Mouse (Mus musculus): ENCODE results near the gene Vax2. TPM values are rescaled to one million over a fixed set of nuclear protein-coding genes. Genes with fewer than 3 reads are reported as not detected.
A peak's percentile ranks its signal among the peaks of the same experiment; 100 is the strongest.

Gene Vax2
- polyA plus RNA-seq, 1 experiment: not detected

DNA sequence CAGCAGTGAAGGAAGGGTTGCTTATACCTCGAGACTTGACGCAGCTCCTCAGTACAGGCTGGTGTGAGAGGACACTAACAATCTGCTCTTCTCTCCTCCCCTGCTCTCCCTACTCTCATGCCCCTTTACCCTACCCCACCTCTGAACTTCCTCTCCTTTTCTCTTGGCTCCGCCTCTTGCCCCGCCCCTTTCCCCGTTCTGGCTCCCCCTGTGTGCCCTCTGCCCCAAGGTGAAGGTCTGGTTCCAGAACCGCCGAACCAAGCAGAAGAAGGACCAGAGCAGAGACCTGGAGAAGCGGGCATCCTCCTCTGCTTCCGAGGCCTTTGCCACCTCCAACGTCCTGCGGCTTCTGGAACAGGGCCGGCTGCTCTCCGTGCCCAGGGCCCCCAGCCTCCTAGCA, 26.2 kb downstream of the Vax2 start:
- no peak for TF ChIP-seq CTCF (IDR thresholded peaks at IDR 0.05; ENCODE audit: control insufficient read depth, insufficient read depth, low read length)
- no peak for TF ChIP-seq POLR2A (IDR thresholded peaks at IDR 0.05; ENCODE audit: borderline replicate concordance, control insufficient read depth, low read depth, low read length)
- Histone ChIP-seq H3K4me1 (ENCODE audit: control insufficient read depth, insufficient read depth, low read length) (no peaks in the 10 kb centered on the region; the same call in 1 of the 2 replicates), H3K4me3 (replicated peaks; ENCODE audit: control insufficient read depth, low read depth, low read length) (no peak overlapping the region), H3K27ac (ENCODE audit: control insufficient read depth, insufficient read depth, low read depth, low read length, poor library complexity) (no peak overlapping the region)
- WGBS: 37% methylated on average over 13 of the region's 13 CpGs

DNA sequence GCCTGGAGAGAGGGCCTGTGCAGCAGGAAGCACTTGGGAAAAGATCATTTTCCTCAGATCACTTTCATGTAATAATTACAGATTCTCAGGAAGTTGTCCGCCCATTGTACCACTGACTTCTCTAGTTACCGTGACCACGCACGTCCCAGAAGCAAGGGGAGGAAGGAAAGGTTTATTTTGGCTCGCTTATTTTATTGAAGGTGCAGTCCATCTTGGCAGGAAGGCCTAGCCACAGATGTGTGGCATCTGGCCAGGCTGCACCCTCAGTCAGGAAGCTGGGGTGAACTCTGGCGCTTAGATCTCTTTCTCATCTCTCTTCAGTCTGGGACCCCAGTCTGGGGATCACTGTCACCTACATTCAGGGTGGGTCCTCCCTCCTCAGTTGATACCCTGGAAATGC, 27.5 kb downstream of the Vax2 start:
- Histone ChIP-seq H3K4me1 (ENCODE audit: control insufficient read depth, insufficient read depth, low read length) (no peaks in the 10 kb centered on the region; the same call in 1 of the 2 replicates), H3K4me3 (replicated peaks; ENCODE audit: control insufficient read depth, low read depth, low read length) (no peak overlapping the region), H3K27ac (ENCODE audit: control insufficient read depth, insufficient read depth, low read depth, low read length, poor library complexity) (no peak overlapping the region)
- TF ChIP-seq POLR2A (IDR thresholded peaks at IDR 0.05; ENCODE audit: borderline replicate concordance, control insufficient read depth, low read depth, low read length) (no peak), CTCF (IDR thresholded peaks at IDR 0.05; ENCODE audit: control insufficient read depth, insufficient read depth, low read length) (no peak)
- WGBS: under 1% methylated on average over 6 of the region's 6 CpGs

DNA sequence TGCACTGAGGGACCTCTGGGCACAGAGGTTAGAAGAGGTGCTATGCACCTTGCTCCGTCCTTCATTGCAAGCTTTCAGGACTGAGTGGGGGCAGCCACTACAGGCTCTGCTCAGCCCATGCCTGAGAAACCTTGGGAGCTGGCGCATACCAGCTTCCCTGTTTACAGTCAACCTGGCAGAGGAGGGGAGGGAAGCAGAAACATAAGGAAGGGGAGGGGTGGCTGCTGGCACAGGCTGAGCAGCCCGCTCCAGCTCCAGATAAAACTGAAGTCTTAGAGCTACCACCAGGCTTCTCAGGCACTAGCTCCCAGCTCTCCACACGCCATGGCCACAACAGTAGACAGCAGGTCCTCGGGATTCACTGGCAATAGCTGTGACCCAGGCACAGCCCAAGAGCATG, 31.7 kb downstream of the Vax2 start, which contains the start of gene Atp6v1b1:
Gene Atp6v1b1 (plus strand): TSS at position 230 of the 400 bp plus-strand sequence.
- WGBS: 58% methylated on average over 5 of the region's 5 CpGs
- H3K4me3 ChIP-seq (replicated peaks; ENCODE audit: control insufficient read depth, low read depth, low read length): no peak within 1 kb of the TSS
- H3K4me1 ChIP-seq (ENCODE audit: control insufficient read depth, insufficient read depth, low read length): no peaks in the 10 kb centered on the region; the same call in 1 of the 2 replicates
- TF ChIP-seq POLR2A (IDR thresholded peaks at IDR 0.05; ENCODE audit: borderline replicate concordance, control insufficient read depth, low read depth, low read length) (no peak), CTCF (IDR thresholded peaks at IDR 0.05; ENCODE audit: control insufficient read depth, insufficient read depth, low read length) (no peak)
- no peak within 1 kb of the TSS for H3K27ac ChIP-seq (ENCODE audit: control insufficient read depth, insufficient read depth, low read depth, low read length, poor library complexity)

DNA sequence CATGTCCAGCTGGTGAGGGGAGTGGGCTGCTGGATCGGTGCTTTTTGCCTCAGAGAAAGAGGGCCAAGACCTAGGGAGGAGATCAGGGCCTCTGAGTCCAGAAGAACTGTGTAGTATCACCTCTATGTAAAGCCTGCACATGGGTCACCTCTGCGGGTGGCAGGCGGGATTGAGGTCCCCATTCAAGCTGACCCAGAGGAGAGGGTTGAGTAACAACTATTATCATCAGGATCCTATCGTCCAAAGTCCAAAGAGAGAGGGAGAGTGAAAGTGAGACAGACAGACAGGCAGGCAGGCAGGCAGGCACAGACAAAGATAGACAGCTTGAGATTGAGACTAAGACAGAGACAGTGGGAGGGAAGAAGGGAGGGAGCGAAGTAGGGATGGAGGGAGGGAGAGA, 32.1 kb downstream of the Vax2 start:
- 70% methylated on average over 5 of the region's 5 CpGs for WGBS
- no peak overlapping the region for H3K27ac ChIP-seq (ENCODE audit: control insufficient read depth, insufficient read depth, low read depth, low read length, poor library complexity)
- no peak overlapping the region for H3K4me3 ChIP-seq (replicated peaks; ENCODE audit: control insufficient read depth, low read depth, low read length)
- H3K4me1 ChIP-seq (ENCODE audit: control insufficient read depth, insufficient read depth, low read length): no peaks in the 10 kb centered on the region
- TF ChIP-seq CTCF (IDR thresholded peaks at IDR 0.05; ENCODE audit: control insufficient read depth, insufficient read depth, low read length) (no peak), POLR2A (IDR thresholded peaks at IDR 0.05; ENCODE audit: borderline replicate concordance, control insufficient read depth, low read depth, low read length) (no peak)

DNA sequence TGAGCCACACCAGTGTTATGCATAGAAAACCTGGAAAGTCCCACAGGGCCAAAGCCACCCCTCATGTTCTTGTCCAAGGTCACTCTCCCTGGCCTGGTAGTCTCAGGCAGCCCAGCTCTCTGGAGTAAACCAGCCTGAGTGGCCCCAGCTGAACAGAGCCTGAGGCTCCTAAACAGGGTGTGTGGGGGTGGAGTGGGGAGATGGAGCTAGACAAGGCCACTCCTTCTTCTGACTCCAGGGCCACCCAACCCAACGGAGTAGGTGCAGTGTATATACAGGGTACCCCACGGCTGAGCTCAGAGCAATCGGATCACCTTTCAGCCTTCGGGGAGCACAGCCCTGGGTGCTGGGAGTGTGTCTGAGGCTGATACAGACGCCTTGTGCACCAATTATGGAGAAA, 33.1 kb downstream of the Vax2 start:
- WGBS: 68% methylated on average over 5 of the region's 5 CpGs
- Histone ChIP-seq H3K27ac (ENCODE audit: control insufficient read depth, insufficient read depth, low read depth, low read length, poor library complexity) (no peak overlapping the region), H3K4me3 (replicated peaks; ENCODE audit: control insufficient read depth, low read depth, low read length) (no peak overlapping the region), H3K4me1 (ENCODE audit: control insufficient read depth, insufficient read depth, low read length) (no peaks in the 10 kb centered on the region)
- no peak for TF ChIP-seq POLR2A (IDR thresholded peaks at IDR 0.05; ENCODE audit: borderline replicate concordance, control insufficient read depth, low read depth, low read length)
- TF ChIP-seq CTCF (IDR thresholded peaks at IDR 0.05; ENCODE audit: control insufficient read depth, insufficient read depth, low read length): no peak

DNA sequence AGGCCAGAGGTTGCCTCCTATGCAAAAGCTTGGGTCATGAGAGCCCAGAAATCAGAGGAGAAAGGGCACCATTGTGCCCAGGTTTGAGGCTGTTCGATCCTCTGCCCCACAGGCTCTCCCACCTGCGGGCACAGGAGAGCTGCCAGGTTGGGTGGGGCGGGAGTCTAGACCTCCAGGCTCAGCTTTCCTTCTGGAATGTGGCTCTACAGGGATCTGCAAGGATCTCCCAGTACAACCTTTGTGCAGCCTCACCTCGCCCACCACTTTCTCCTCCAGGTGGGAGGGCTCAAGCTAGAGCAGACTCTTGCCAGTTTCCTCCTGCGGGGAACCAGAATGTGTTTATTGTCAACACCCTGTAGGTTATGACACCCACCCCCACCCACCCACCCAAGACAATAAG, 33.5 kb downstream of the Vax2 start:
- no peaks in the 10 kb centered on the region for H3K4me1 ChIP-seq (ENCODE audit: control insufficient read depth, insufficient read depth, low read length)
- no peak for TF ChIP-seq CTCF (IDR thresholded peaks at IDR 0.05; ENCODE audit: control insufficient read depth, insufficient read depth, low read length)
- TF ChIP-seq POLR2A (IDR thresholded peaks at IDR 0.05; ENCODE audit: borderline replicate concordance, control insufficient read depth, low read depth, low read length): no peak
- H3K4me3 ChIP-seq (replicated peaks; ENCODE audit: control insufficient read depth, low read depth, low read length): no peak overlapping the region
- H3K27ac ChIP-seq (ENCODE audit: control insufficient read depth, insufficient read depth, low read depth, low read length, poor library complexity): no peak overlapping the region
- 76% methylated on average over 5 of the region's 5 CpGs for WGBS

DNA sequence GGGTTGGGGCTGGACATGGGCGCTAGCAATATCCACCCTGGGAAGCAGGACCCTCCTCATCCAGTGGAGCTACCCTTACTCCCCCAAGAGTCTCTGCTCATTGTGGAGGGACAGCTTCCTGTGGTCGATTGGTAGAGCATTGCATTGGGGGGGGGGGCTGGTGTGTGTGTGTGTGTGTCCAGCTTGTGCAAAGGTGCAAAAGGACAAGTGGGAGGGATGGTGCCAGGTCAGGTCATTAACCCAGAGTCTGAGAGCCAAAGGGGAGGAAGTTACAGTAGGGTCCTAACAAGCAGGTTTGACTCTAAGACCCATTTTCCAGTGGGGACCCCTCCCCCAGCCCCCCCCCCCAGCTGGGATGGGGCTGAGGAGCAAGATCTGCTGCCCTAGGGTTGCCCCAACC, 34.4 kb downstream of the Vax2 start:
- H3K27ac ChIP-seq (ENCODE audit: control insufficient read depth, insufficient read depth, low read depth, low read length, poor library complexity): no peak overlapping the region; the same call in 1 of the 2 replicates
- WGBS: 48% methylated on average over 2 of the region's 2 CpGs
- TF ChIP-seq CTCF (IDR thresholded peaks at IDR 0.05; ENCODE audit: control insufficient read depth, insufficient read depth, low read length): no peak
- no peak for TF ChIP-seq POLR2A (IDR thresholded peaks at IDR 0.05; ENCODE audit: borderline replicate concordance, control insufficient read depth, low read depth, low read length)

DNA sequence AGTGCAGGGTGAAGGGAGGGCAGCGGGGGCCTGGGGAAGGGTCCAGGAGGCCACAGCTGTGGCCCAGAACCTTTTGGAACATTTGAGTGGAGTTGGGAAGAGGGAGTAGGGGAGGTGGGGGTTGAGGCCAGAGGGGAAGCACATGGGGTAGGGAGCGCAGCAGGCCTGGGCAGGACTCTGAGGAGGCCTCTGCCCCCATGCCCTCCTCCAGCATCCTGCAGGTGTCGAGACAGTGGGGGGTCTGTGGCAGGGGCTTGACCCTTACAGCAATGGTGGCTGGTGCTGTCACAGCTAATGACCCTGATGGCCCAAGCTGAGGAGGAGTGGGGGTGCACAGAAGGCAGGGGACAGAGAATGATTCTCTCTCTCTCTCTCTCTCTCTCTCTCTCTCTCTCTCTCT, 38.2 kb downstream of the Vax2 start:
- 73% methylated on average over 3 of the region's 3 CpGs for WGBS
- H3K27ac ChIP-seq (ENCODE audit: control insufficient read depth, insufficient read depth, low read depth, low read length, poor library complexity): no peak overlapping the region

More for the DNA sequence above, 34.4 kb downstream of the Vax2 start:
- H3K4me3 ChIP-seq (replicated peaks; ENCODE audit: control insufficient read depth, low read depth, low read length): no peak overlapping the region
- no peaks in the 10 kb centered on the region for H3K4me1 ChIP-seq (ENCODE audit: control insufficient read depth, insufficient read depth, low read length)

DNA sequence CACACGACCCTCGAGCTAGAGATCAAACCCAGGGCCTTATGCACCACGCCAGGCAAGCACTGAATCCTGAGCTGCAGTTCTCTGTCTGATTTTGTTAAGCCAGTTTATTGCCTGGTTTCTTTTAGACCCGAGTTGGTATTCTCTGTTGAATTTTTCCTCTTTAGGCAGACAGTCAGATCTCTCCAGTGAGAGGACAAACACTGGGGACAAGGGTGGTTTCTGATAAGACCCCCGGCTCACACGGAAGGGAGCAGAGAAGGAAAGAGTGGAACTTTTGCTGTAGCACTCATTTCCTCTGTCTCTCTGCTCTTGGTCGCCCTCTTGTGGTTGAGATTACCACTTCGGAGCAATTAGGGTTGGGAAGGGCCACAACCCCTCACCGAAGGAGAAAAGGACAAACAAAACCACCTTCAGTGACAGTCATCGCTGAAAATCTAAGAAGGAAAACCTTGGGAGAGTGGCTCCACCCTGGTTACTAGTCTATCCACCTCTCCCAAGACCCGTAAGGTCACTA, 39.2 kb downstream of the Vax2 start:
- WGBS: 11% methylated on average over 11 of the region's 11 CpGs
- no peak overlapping the region for H3K4me3 ChIP-seq (replicated peaks; ENCODE audit: control insufficient read depth, low read depth, low read length)
- TF ChIP-seq POLR2A (IDR thresholded peaks at IDR 0.05; ENCODE audit: borderline replicate concordance, control insufficient read depth, low read depth, low read length): no peak
- peak; percentile 73 for TF ChIP-seq CTCF (IDR thresholded peaks at IDR 0.05; ENCODE audit: control insufficient read depth, insufficient read depth, low read length)

More for the DNA sequence above, 38.2 kb downstream of the Vax2 start:
- no peak for TF ChIP-seq POLR2A (IDR thresholded peaks at IDR 0.05; ENCODE audit: borderline replicate concordance, control insufficient read depth, low read depth, low read length)
- TF ChIP-seq CTCF (IDR thresholded peaks at IDR 0.05; ENCODE audit: control insufficient read depth, insufficient read depth, low read length): no peak
- H3K4me3 ChIP-seq (replicated peaks; ENCODE audit: control insufficient read depth, low read depth, low read length): no peak overlapping the region
- H3K4me1 ChIP-seq (ENCODE audit: control insufficient read depth, insufficient read depth, low read length): no peaks in the 10 kb centered on the region

More for the DNA sequence above, 39.2 kb downstream of the Vax2 start:
- Histone ChIP-seq H3K4me1 (ENCODE audit: control insufficient read depth, insufficient read depth, low read length) (no peaks in the 10 kb centered on the region), H3K27ac (ENCODE audit: control insufficient read depth, insufficient read depth, low read depth, low read length, poor library complexity) (no peak overlapping the region)
